Mouse (Mus musculus) neural tube, embryonic 14.5 days (tissue): ENCODE results near the gene Art3. TPM values are rescaled to one million over a fixed set of nuclear protein-coding genes. Genes with fewer than 3 reads are reported as not detected.

ENCODE experiments used
- ATAC-seq: fragments of 200-750 bp; cut with Nextera tagmentation; 2 replicates; pipeline ENCODE4 v1.8.0; 2017; ENCODE audit warnings: low read depth, mild to moderate bottlenecking, moderate TSS enrichment, moderate library complexity
- H3K27ac ChIP-seq: fragments of 300-500 bp; sonication (generic); 2 replicates; pipeline ENCODE4 v1.5.1; 2014; ENCODE audit warnings: low read depth, mild to moderate bottlenecking, control low read depth, low read length, moderate library complexity, mixed read lengths
- H3K27me3 ChIP-seq: fragments of 300-500 bp; sonication (generic); 2 replicates; pipeline ENCODE4 v1.6.1; 2014; ENCODE audit warnings: low read length; ENCODE audit not compliant: control insufficient read depth, insufficient read depth
- H3K36me3 ChIP-seq: fragments of 300-500 bp; sonication (generic); 2 replicates; pipeline ENCODE4 v1.6.1; 2014; ENCODE audit warnings: low read length, mixed read lengths; ENCODE audit not compliant: control insufficient read depth, insufficient read depth
- H3K4me1 ChIP-seq: fragments of 300-500 bp; sonication (generic); 2 replicates; pipeline ENCODE4 v1.6.1; 2014; ENCODE audit warnings: low read length; ENCODE audit not compliant: control insufficient read depth, insufficient read depth
- H3K4me2 ChIP-seq: fragments of 300-500 bp; sonication (generic); 2 replicates; pipeline ENCODE4 v1.6.1; 2014; ENCODE audit warnings: mild to moderate bottlenecking, low read depth, low read length, control low read depth
- H3K4me3 ChIP-seq: fragments of 300-500 bp; sonication (generic); 2 replicates; pipeline ENCODE4 v1.5.1; 2014; ENCODE audit warnings: low read depth, low read length, control low read depth, mixed read lengths
- H3K9ac ChIP-seq: fragments of 300-500 bp; sonication (generic); replicated peaks from 2 replicates; pipeline ENCODE4 v1.6.1; 2014; ENCODE audit warnings: low read depth, mild to moderate bottlenecking, control low read depth, low read length, mixed read lengths
- H3K9me3 ChIP-seq: fragments of 300-500 bp; sonication (generic); 2 replicates; pipeline ENCODE4 v1.6.1; 2016; ENCODE audit warnings: low read length; ENCODE audit not compliant: control insufficient read depth
- WGBS: fragments of 180-500 bp; shearing (Covaris S2); extraction: QIAGEN DNeasy Blood & Tissue Kit; methylation state at CpG from one replicate; pipeline ENCODE4 v1.1.7; 2014; 5-methylcytosine and 5-hydroxymethylcytosine counted together
- polyA plus RNA-seq: library from polyadenylated mRNA; unstranded; fragments of >200 nt; fragmentation: Nextera tagmentation; extraction: Ambion mirVana; gene quantifications from 2 replicates; pipeline ENCODE4 v1.2.1, GENCODE M21; 2014

The Art3 gene
- polyA plus RNA-seq = 6.0 and 11.9 TPM in 2 replicates

- ATAC-seq = no peak
Observed at GRCm38 (mm10) chr5:92331635-92332338, at the start of gene Art3. Gene Art3 (plus strand): TSS chr5:92331827.

DNA sequence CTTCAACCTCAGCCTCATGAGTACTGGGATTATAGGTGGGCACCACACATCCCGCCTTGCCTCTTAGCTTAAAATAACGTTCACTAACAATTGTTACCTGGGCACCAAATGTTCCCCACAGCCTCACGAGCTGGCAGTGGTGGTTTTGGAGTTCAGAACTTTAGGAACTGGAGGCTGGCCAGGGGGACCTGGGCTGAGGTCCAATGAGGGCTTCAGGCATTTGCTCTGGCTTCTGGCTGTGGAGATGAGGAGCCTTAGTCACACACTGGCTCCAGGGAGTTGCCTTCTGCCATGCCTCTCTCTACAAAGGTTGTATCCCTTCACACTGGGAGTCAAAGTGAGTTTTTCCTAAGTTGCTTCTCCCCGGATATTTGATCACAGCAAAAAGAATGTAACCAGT, 49.1 kb upstream of the Art3 start:
- ATAC-seq = no peak
- Histone ChIP-seq H3K4me1 (peaks cover 5% of the 10 kb centered on the region; the same call in 1 of the 2 replicates), H3K36me3 (peaks cover 17% of the 10 kb centered on the region; the same call in 1 of the 2 replicates), H3K27me3 (no peaks in the 10 kb centered on the region), H3K27ac (no peak overlapping the region), H3K9me3 (no peaks in the 10 kb centered on the region), H3K9ac (no peak overlapping the region), H3K4me2 (no peak overlapping the region), H3K4me3 (no peak overlapping the region)
- 87% methylated on average over 4 of the region's 4 CpGs for WGBS

More at GRCm38 (mm10) chr5:92331635-92332338, at the start of gene Art3:
- Histone ChIP-seq H3K36me3 (no peaks in the 10 kb centered on the region), H3K27me3 (no peaks in the 10 kb centered on the region), H3K4me3 (no peak within 1 kb of the TSS), H3K9me3 (no peaks in the 10 kb centered on the region), H3K4me2 (no peak within 1 kb of the TSS), H3K27ac (no peak within 1 kb of the TSS), H3K4me1 (no peaks in the 10 kb centered on the region), H3K9ac (no peak within 1 kb of the TSS)
- 93% methylated on average over 17 of the region's 17 CpGs for WGBS

DNA sequence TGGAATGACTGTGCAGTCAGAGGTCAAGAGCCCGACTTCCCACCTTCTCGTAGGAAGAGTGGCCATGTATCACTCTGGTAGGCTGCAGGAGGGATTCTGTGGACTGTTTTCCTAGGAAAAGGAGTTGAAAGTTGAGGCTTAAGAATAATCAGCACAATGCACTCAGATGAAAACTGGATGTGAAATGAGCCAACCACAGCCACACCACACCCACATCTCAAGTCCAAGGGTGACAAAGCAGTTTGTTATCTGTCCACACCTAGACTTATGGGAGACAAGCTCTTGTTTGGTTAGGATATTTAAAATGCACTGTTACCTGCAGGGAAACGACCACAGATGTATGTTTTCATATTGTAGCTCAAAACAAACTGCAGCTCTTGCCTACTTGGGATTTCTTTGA, 48.5 kb upstream of the Art3 start:
- Histone ChIP-seq H3K27ac (no peak overlapping the region), H3K9me3 (no peaks in the 10 kb centered on the region), H3K4me2 (no peak overlapping the region), H3K4me1 (peaks cover 5% of the 10 kb centered on the region; the same call in 1 of the 2 replicates), H3K4me3 (no peak overlapping the region), H3K36me3 (peaks cover 21% of the 10 kb centered on the region; the same call in 1 of the 2 replicates), H3K9ac (no peak overlapping the region), H3K27me3 (no peaks in the 10 kb centered on the region)
- ATAC-seq = no peak
- 78% methylated on average over 3 of the region's 3 CpGs for WGBS

DNA sequence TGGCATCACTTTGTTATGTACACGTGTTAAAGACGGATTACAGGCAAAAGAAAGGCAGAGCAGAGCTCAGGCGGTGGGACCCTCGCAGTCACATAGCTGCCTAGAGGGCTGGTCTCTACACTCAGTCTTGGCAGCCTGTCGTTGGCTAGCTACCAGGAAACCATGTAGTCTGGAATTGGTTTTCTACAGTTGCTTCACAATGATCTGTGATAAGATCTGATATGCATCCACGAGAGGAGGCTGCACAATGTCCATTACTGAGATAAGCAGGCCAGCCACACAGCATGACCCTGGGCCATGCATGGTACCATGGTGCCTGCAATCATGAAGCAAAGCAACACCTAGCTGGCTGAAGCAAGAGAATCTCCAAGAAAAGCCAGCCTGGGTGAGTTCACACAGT, 43.8 kb upstream of the Art3 start:
- Histone ChIP-seq H3K9ac (no peak overlapping the region), H3K4me3 (no peak overlapping the region), H3K9me3 (no peaks in the 10 kb centered on the region), H3K4me1 (no peaks in the 10 kb centered on the region), H3K27ac (no peak overlapping the region), H3K36me3 (peaks cover 56% of the 10 kb centered on the region), H3K4me2 (no peak overlapping the region), H3K27me3 (no peaks in the 10 kb centered on the region)
- WGBS = 92% methylated on average over 6 of the region's 6 CpGs
- ATAC-seq = no peak

- Histone ChIP-seq H3K36me3 (peaks cover 69% of the 10 kb centered on the region), H3K27ac (no peak overlapping the region), H3K4me1 (no peaks in the 10 kb centered on the region), H3K4me3 (no peak overlapping the region), H3K4me2 (no peak overlapping the region), H3K27me3 (no peaks in the 10 kb centered on the region), H3K9ac (no peak overlapping the region), H3K9me3 (no peaks in the 10 kb centered on the region)
- WGBS = 92% methylated on average over 6 of the region's 6 CpGs
- no peak for ATAC-seq
Observed at GRCm38 (mm10) chr5:92291652-92292414, 39.8 kb upstream of the Art3 start.

- peaks cover 66% of the 10 kb centered on the region for H3K36me3 ChIP-seq
- H3K27me3 ChIP-seq = no peaks in the 10 kb centered on the region
- no peak overlapping the region for H3K4me2 ChIP-seq
- H3K9me3 ChIP-seq = no peaks in the 10 kb centered on the region
- 90% methylated on average over 2 of the region's 2 CpGs for WGBS
- H3K9ac ChIP-seq = no peak overlapping the region
- no peak overlapping the region for H3K4me3 ChIP-seq
- no peaks in the 10 kb centered on the region for H3K4me1 ChIP-seq
- no peak overlapping the region for H3K27ac ChIP-seq
- ATAC-seq = no peak
Observed at GRCm38 (mm10) chr5:92294525-92294924, 37.1 kb upstream of the Art3 start.

- Histone ChIP-seq H3K9me3 (no peaks in the 10 kb centered on the region), H3K27me3 (no peaks in the 10 kb centered on the region), H3K9ac (no peak overlapping the region), H3K27ac (no peak overlapping the region), H3K36me3 (peaks cover 49% of the 10 kb centered on the region), H3K4me2 (no peak overlapping the region), H3K4me1 (no peaks in the 10 kb centered on the region), H3K4me3 (no peak overlapping the region)
- ATAC-seq = no peak
- 93% methylated on average over 13 of the region's 13 CpGs for WGBS
Observed at GRCm38 (mm10) chr5:92302149-92302840, 29.3 kb upstream of the Art3 start.

DNA sequence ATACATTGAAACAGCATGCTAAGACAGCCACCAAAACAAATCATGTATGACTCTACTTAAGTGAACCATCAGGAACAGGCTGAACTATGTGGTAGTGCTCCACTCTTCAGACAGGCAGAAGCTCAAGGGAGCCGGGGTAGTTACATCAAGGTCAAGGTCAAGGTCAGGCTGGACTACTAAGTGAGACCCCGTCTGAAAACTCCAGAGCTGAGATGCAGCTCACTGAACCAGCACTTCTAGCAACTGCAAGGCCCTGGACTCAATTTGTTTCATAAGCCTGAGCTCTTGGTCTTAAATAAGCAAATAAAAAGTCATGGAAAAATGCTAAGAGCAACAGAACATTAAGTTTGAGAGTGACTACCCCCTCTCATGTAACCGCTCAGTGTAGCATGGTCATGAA, 27.3 kb upstream of the Art3 start:
- H3K9me3 ChIP-seq = no peaks in the 10 kb centered on the region
- no peak overlapping the region for H3K9ac ChIP-seq
- no peaks in the 10 kb centered on the region; the same call in 1 of the 2 replicates for H3K4me1 ChIP-seq
- ATAC-seq = no peak
- peaks cover 42% of the 10 kb centered on the region for H3K36me3 ChIP-seq
- H3K4me2 ChIP-seq = no peak overlapping the region
- no peak overlapping the region for H3K27ac ChIP-seq
- 87% methylated on average over 3 of the region's 3 CpGs for WGBS
- no peak overlapping the region for H3K4me3 ChIP-seq
- H3K27me3 ChIP-seq = no peaks in the 10 kb centered on the region; the same call in 1 of the 2 replicates
